Mouse (Mus musculus) midbrain, embryonic 14.5 days (tissue): ENCODE data around the gene Cfap52. TPM values are rescaled to one million over a fixed set of nuclear protein-coding genes. Genes with fewer than 3 reads are reported as not detected.
A peak's percentile ranks its signal among the peaks of the same experiment; 100 is the strongest.

Experiments used
- ATAC-seq: fragments of 200-750 bp; cut with Nextera tagmentation; 2 replicates; pipeline ENCODE4 v1.8.0; 2017; ENCODE audit warnings: moderate number of reproducible peaks, moderate library complexity; ENCODE audit not compliant: low FRiP score, low TSS enrichment
- DNase-seq: peaks from one replicate; pipeline ENCODE4 v3.0.0-alpha.2; 2015
- H3K27ac ChIP-seq: fragments of 300-500 bp; sonication (generic); replicated peaks from 2 replicates; pipeline ENCODE4 v1.5.1; 2014; ENCODE audit warnings: mild to moderate bottlenecking, low read depth, low read length, moderate library complexity
- H3K27me3 ChIP-seq: fragments of 300-500 bp; sonication (generic); 2 replicates; pipeline ENCODE4 v1.6.1; 2014; ENCODE audit warnings: low read length, control low read depth, mixed read lengths; ENCODE audit not compliant: control insufficient read depth, insufficient read depth
- H3K36me3 ChIP-seq: fragments of 300-500 bp; sonication (generic); 2 replicates; pipeline ENCODE4 v1.6.1; 2014; ENCODE audit warnings: low read length, control low read depth; ENCODE audit not compliant: control insufficient read depth, insufficient read depth
- H3K4me1 ChIP-seq: fragments of 300-500 bp; sonication (generic); 2 replicates; pipeline ENCODE4 v1.6.1; 2014; ENCODE audit warnings: mild to moderate bottlenecking, antibody characterized with exemption, low read length, control low read depth; ENCODE audit not compliant: control insufficient read depth, insufficient read depth
- H3K4me2 ChIP-seq: fragments of 300-500 bp; sonication (generic); 2 replicates; pipeline ENCODE4 v1.6.1; 2014; ENCODE audit warnings: mild to moderate bottlenecking, low read length, moderate library complexity
- H3K4me3 ChIP-seq: fragments of 300-500 bp; sonication (generic); replicated peaks from 2 replicates; pipeline ENCODE4 v1.5.1; 2014; ENCODE audit warnings: low read depth, low read length
- H3K9ac ChIP-seq: fragments of 300-500 bp; sonication (generic); replicated peaks from 2 replicates; pipeline ENCODE4 v1.6.1; 2014; ENCODE audit warnings: mild to moderate bottlenecking, low read length, moderate library complexity
- H3K9me3 ChIP-seq: fragments of 300-500 bp; sonication (generic); 2 replicates; pipeline ENCODE4 v1.6.1; 2016; ENCODE audit warnings: low read length, control low read depth, mixed read lengths; ENCODE audit not compliant: control insufficient read depth
- WGBS: fragments of 180-500 bp; shearing (Covaris S2); extraction: QIAGEN DNeasy Blood & Tissue Kit; methylation state at CpG from one replicate; pipeline ENCODE4 v1.1.7; 2014; 5-methylcytosine and 5-hydroxymethylcytosine counted together
- polyA plus RNA-seq: library from polyadenylated mRNA; unstranded; fragments of >200 nt; fragmentation: Nextera tagmentation; extraction: Ambion mirVana; gene quantifications from 2 replicates; pipeline ENCODE4 v1.2.1, GENCODE M21; 2014

Gene Cfap52
- polyA plus RNA-seq: 2.0 and 2.2 TPM in 2 replicates

DNA sequence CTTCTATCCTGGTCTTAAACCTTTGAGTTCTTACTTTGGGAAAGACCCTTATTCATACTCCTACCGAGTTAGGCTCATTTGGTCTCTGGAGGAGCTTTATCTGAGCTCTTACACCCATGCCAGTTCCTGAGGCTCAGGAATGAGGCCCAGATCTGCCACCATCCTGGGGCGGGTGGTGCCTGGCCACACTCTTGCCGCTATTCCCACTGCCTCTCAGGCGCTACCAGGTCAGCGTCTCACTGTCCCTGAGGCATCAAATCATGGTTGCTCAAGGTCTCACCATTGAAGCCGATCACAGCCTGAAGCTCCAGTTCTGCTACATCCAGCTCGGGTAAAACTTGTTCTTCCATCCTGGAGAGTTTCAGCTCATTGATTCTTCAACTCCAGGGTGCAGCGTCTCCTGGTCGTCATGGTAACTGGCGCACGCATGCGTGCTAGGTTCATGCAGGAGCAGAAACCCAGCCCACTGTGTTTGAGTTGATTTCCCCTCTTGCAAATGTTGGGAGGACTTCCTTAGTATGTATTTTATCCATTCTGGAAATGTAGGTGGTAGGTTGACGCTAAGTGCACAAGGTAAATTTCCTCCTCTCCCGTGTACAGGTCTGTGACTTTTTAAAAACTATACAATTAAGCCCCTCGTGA, at the start of gene Cfap52:
Cfap52 (minus strand) TSS at position 410 of the 642 bp plus-strand sequence.
- Histone ChIP-seq H3K36me3 (peaks cover 5% of the 10 kb centered on the region; the same call in 1 of the 2 replicates), H3K27ac (no peak within 1 kb of the TSS)

DNA sequence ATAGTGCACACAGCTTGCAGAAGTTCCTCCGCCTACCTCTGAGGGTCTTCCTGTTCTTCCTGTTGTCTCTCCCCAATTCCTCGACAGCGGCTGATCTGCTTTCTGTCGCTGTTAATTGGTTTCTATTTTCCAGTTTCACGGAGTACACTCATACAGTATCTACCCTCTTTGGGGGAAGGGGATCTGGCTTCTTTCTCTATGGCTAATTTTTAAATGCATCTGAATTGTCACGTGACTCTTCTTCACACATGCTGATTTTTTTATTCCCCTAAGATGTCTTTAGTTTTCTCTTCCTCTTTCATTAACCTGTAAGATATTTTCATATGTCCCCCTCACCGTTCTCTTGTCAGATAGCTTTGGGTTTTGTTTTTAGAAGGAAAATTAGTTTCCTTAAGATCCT, 46.8 kb upstream of the Cfap52 start:
- H3K36me3 ChIP-seq: no peaks in the 10 kb centered on the region
- 87% methylated on average over 7 of the region's 7 CpGs for WGBS
- H3K9me3 ChIP-seq: no peaks in the 10 kb centered on the region
- DNase-seq (no peak), ATAC-seq (no peak)
- 0 out of 2 replicates have a peak, but pooled peaks cover 7% of the 10 kb centered on the region for H3K4me1 ChIP-seq
- H3K4me2 ChIP-seq: no peak overlapping the region
- no peak overlapping the region for H3K9ac ChIP-seq
- no peaks in the 10 kb centered on the region for H3K27me3 ChIP-seq
- no peak overlapping the region for H3K27ac ChIP-seq
- no peak overlapping the region for H3K4me3 ChIP-seq

More for the DNA sequence above, at the start of gene Cfap52:
- peak within 1 kb of the TSS; percentile 70 for H3K9ac ChIP-seq
- peaks cover 20% of the 10 kb centered on the region; the same call in 1 of the 2 replicates for H3K4me1 ChIP-seq
- WGBS: 6% methylated on average over 15 of the region's 15 CpGs
- ATAC-seq: no peak
- H3K4me3 ChIP-seq: peak within 1 kb of the TSS; percentile 72
- no peaks in the 10 kb centered on the region for H3K27me3 ChIP-seq
- DNase-seq: peak; percentile 92
- H3K9me3 ChIP-seq: no peaks in the 10 kb centered on the region
- H3K4me2 ChIP-seq: peak within 1 kb of the TSS; percentile 79

DNA sequence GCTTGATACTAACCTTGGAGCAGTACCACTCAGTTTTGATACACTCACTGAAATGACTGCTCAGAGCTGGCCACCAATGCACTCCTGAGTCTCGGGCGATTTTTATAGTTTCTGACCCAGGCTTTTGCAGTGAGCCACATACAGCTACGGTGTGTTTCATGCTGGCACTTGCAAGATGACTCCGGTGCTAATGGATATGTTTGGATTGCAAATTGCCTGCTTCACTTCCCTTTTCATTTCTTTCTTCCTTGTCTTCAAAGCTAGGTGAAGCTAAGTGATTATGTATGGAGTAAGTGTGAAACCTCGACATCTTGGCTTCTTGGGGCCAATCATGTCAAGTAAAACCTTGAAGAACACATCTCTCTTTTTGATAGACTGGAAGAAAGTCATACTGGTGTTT, 43.9 kb upstream of the Cfap52 start:
- H3K36me3 ChIP-seq: no peaks in the 10 kb centered on the region
- no peaks in the 10 kb centered on the region for H3K27me3 ChIP-seq
- DNase-seq: no peak
- H3K9me3 ChIP-seq: no peaks in the 10 kb centered on the region
- no peak overlapping the region for H3K4me3 ChIP-seq
- H3K4me2 ChIP-seq: no peak overlapping the region
- H3K4me1 ChIP-seq: peaks cover 17% of the 10 kb centered on the region
- WGBS: 79% methylated on average over 5 of the region's 5 CpGs
- no peak overlapping the region for H3K9ac ChIP-seq
- no peak for ATAC-seq
- H3K27ac ChIP-seq: no peak overlapping the region

DNA sequence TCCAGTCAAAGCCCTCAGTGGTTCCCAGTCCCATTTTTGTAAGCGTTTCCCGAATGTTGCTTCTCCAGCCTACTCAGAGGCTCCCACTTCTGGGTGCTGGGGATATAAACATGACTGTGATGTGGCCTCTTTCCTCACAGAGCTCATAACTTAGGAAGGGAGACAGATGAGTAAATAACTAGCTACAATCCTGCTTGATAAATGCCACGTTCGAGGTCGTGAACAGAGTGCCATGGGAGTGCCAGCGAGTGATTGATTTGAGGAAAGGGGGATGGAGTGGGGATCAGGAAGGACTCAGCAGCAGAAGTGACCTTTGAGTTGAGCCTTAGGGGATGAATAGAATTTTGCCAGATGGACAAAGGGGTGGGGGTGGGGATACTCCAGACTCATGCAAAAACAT, 42.2 kb upstream of the Cfap52 start:
- H3K9me3 ChIP-seq: no peaks in the 10 kb centered on the region
- ATAC-seq (no peak), DNase-seq (peak; percentile 19)
- H3K4me3 ChIP-seq: no peak overlapping the region
- H3K4me2 ChIP-seq: no peak overlapping the region
- WGBS: 57% methylated on average over 6 of the region's 6 CpGs
- no peaks in the 10 kb centered on the region for H3K36me3 ChIP-seq
- H3K4me1 ChIP-seq: peaks cover 17% of the 10 kb centered on the region
- H3K27me3 ChIP-seq: no peaks in the 10 kb centered on the region
- H3K9ac ChIP-seq: no peak overlapping the region
- no peak overlapping the region for H3K27ac ChIP-seq

DNA sequence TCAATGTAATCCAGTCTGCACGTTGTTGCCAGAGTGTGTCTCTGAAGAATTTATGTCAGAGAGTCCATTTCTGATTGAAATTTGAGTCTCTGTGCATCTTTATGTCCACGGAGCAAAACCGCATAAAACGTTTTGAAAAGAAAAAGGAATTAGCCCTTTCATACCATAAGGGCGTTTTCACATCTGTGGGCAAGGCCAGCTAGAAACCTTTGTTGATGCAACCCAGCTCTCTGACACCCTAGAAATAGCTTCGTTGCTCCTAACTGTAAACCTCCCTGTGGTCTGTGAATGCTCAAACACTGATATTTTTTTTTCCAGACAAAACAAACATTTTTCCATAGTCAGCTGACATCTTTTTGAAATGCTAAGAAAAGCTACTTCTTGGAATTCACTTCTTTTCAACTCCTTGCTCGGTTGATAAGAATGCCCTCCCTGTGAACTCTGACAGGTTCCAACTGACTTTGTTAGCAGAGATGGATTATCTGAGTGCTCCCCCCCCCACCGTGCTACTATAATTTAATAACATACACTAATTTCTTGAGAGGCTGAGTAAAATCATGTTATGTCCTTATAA, 40.9 kb upstream of the Cfap52 start:
- Histone ChIP-seq H3K27ac (no peak overlapping the region), H3K27me3 (no peaks in the 10 kb centered on the region), H3K9me3 (no peaks in the 10 kb centered on the region), H3K4me2 (no peak overlapping the region), H3K4me1 (peaks cover 17% of the 10 kb centered on the region), H3K9ac (no peak overlapping the region), H3K36me3 (no peaks in the 10 kb centered on the region), H3K4me3 (no peak overlapping the region)
- no peak for ATAC-seq
- 24% methylated on average over 8 of the region's 8 CpGs for WGBS
- DNase-seq: peak; percentile 12

DNA sequence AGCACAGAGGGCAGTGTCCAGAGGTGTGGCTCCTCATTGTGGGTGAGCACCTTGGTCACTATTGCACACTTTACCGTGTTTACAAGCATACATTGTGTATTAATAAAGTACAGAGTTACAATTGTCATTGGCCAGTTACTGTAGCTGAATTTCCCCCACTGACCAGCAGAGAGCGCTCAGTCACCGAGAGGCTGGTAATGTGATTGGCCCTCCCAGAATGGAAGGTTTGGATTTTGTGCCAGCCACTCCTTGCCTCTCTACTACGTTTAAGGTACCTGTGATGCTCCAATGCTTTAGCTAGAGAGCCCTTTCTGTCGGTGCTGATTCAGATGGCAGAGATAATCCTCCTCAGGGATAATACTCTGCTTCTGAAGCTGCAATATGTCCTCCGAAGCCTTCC, 38.7 kb upstream of the Cfap52 start:
- no peak overlapping the region for H3K27ac ChIP-seq
- DNase-seq (peak; percentile 86), ATAC-seq (no peak)

DNA sequence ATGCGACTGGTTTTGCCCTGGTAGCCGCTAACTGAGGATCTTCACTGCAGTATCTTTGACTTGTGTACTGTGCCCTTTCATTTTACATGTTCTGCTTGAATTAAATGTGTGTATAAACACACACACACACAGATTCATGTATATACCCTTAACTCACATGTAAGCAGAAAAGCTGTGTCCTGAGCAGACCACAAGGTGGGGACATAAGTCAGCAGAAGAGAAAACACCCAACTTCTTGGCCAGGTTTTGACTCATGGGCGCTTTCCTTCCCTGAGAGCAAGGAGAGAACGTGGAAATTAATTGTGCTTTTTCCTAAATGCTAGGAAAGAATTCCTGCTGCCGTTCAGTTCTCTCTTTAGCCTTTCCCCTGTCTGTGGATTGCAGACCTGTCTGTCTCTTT, 34.2 kb upstream of the Cfap52 start:
- H3K27ac ChIP-seq: no peak overlapping the region
- no peak overlapping the region for H3K9ac ChIP-seq
- DNase-seq: peak; percentile 72
- ATAC-seq: no peak
- H3K4me3 ChIP-seq: no peak overlapping the region
- no peak overlapping the region for H3K4me2 ChIP-seq
- 81% methylated on average over 5 of the region's 5 CpGs for WGBS
- no peaks in the 10 kb centered on the region for H3K36me3 ChIP-seq
- H3K9me3 ChIP-seq: no peaks in the 10 kb centered on the region
- no peaks in the 10 kb centered on the region for H3K27me3 ChIP-seq
- no peaks in the 10 kb centered on the region for H3K4me1 ChIP-seq

More for the DNA sequence above, 38.7 kb upstream of the Cfap52 start:
- no peak overlapping the region for H3K4me3 ChIP-seq
- no peak overlapping the region for H3K4me2 ChIP-seq
- no peaks in the 10 kb centered on the region for H3K36me3 ChIP-seq
- H3K9me3 ChIP-seq: no peaks in the 10 kb centered on the region
- 15% methylated on average over 6 of the region's 6 CpGs for WGBS
- no peaks in the 10 kb centered on the region for H3K27me3 ChIP-seq
- peaks cover 14% of the 10 kb centered on the region for H3K4me1 ChIP-seq
- no peak overlapping the region for H3K9ac ChIP-seq

DNA sequence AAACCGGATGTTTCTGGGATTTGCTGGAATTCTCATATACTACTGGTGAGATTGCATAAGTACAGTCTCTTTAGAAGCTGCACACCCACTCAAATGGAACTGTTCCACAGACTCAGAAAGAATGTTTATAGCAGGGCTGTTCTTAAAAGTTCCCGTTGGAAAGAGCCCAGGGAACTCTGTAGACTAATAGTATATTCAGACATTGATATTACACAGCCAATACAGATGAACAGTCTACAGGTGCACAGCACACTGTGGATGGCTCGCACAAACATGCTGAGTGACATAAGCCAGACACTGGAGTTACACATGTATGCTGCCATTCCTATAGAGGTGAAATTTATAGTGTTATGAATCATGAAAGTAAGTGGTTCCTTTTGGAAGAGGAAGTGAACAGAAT, 33.5 kb upstream of the Cfap52 start:
- H3K9me3 ChIP-seq: no peaks in the 10 kb centered on the region
- H3K9ac ChIP-seq: no peak overlapping the region
- H3K4me2 ChIP-seq: no peak overlapping the region
- DNase-seq (no peak), ATAC-seq (no peak)
- no peaks in the 10 kb centered on the region for H3K27me3 ChIP-seq
- no peak overlapping the region for H3K27ac ChIP-seq
- H3K4me3 ChIP-seq: no peak overlapping the region
- no peaks in the 10 kb centered on the region for H3K4me1 ChIP-seq
- no peaks in the 10 kb centered on the region for H3K36me3 ChIP-seq
- 93% methylated on average over 3 of the region's 3 CpGs for WGBS

DNA sequence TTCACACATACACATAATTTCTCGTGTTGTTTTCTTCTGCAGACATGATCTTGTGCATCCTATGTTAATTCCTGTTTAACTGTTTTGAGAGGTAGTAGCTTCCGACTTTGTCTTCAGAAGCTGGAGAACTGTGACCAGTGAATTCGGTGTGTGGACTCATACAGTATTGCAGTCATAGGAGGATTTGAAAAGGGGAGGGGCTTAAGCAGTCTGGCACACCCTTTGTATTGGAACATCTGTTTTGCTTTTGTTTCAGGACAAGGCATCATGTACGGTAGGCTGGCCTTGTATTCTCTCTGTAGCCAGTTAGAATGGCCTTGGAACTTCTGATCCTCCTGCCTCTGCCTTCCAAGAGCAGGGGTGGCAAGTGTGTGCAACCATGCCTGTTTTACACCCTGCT, 30.5 kb upstream of the Cfap52 start:
- no peaks in the 10 kb centered on the region for H3K27me3 ChIP-seq
- no peaks in the 10 kb centered on the region for H3K36me3 ChIP-seq
- H3K9me3 ChIP-seq: no peaks in the 10 kb centered on the region
- no peak overlapping the region for H3K9ac ChIP-seq
- no peak overlapping the region for H3K4me2 ChIP-seq
- no peak overlapping the region for H3K4me3 ChIP-seq
- no peak for DNase-seq
- ATAC-seq: no peak
- no peaks in the 10 kb centered on the region for H3K4me1 ChIP-seq
- 79% methylated on average over 4 of the region's 4 CpGs for WGBS
- H3K27ac ChIP-seq: no peak overlapping the region
